In genomic region chr5:44049395-44049976, GRCm38 (mm10) we compare ENCODE assay signal across 21 mouse cellular contexts. TPM values are rescaled to one million over a fixed set of nuclear protein-coding genes. Genes with fewer than 3 reads are reported as not detected.
DNase-seq lines count a peak whose midpoint lies in the region; ATAC-seq and TF ChIP-seq lines count a peak whose summit lies in the region.
"Had no signal": no experiment of that assay in that cellular context is flagged by ENCODE, and none has a peak within 500 bp of the region (broad histone marks: within the 10 kb centered on the region; RNA-seq: fewer than 3 reads in every experiment).

No protein-coding gene starts in this region.

- no peak overlapping the region for H3K27ac ChIP-seq in liver, adult 2 months (replicated peaks; ENCODE audit: insufficient read depth, low read depth, low read length)
- H3K27ac ChIP-seq in intestine, embryonic 16.5 days (ENCODE audit: low read length), result peak overlapping the region; percentile 29; the same call in 1 of the 2 replicates
- peak overlapping the region; percentile 54; the same call in 1 of the 2 replicates for H3K27ac ChIP-seq in stomach, embryonic 15.5 days
- no peak overlapping the region for H3K27ac ChIP-seq in forebrain, embryonic 11.5 days (ENCODE audit: low read depth, low read length)
- H3K27ac ChIP-seq: embryonic facial prominence, embryonic 13.5 days; hindbrain, embryonic 13.5 days; neural tube, embryonic 12.5 days had no signal

- TF ChIP-seq POLR2A in liver, adult 2 months (IDR thresholded peaks at IDR 0.05; ENCODE audit: extremely low read depth, insufficient read depth, low read length), result no peak

- H3K9me3 ChIP-seq in intestine, embryonic 16.5 days (ENCODE audit: control insufficient read depth, low read length), result no peaks in the 10 kb centered on the region
- H3K9me3 ChIP-seq in stomach, embryonic 15.5 days, result no peaks in the 10 kb centered on the region
- H3K9me3 ChIP-seq in forebrain, embryonic 11.5 days (ENCODE audit: control insufficient read depth, low read length), result no peaks in the 10 kb centered on the region
- H3K9me3 ChIP-seq: embryonic facial prominence, embryonic 13.5 days; heart, embryonic 12.5 days; hindbrain, embryonic 13.5 days; neural tube, embryonic 12.5 days had no signal

- no peak for TF ChIP-seq CTCF in liver, adult 2 months (IDR thresholded peaks at IDR 0.05; ENCODE audit: low read depth, low read length)

- no peak overlapping the region for H3K4me3 ChIP-seq in liver, adult 2 months (ENCODE audit: insufficient read depth, low read depth, low read length)
- no peak overlapping the region for H3K4me3 ChIP-seq in intestine, embryonic 16.5 days (ENCODE audit: low read length)
- no peak overlapping the region for H3K4me3 ChIP-seq in stomach, embryonic 15.5 days (replicated peaks)
- no peak overlapping the region for H3K4me3 ChIP-seq in forebrain, embryonic 11.5 days (ENCODE audit: low read depth, low read length)
- H3K4me3 ChIP-seq: embryonic facial prominence, embryonic 13.5 days; heart, embryonic 12.5 days; hindbrain, embryonic 13.5 days; neural tube, embryonic 12.5 days had no signal

- ATAC-seq in common myeloid progenitor, adult 5-6 weeks (replicated peaks; ENCODE audit: low read depth, poor library complexity, severe bottlenecking), result peak; percentile 39; the same call in 1 of the 2 replicates
- peak; percentile 79 for ATAC-seq in intestine, embryonic 16.5 days
- ATAC-seq in stomach, embryonic 15.5 days (ENCODE audit: insufficient read depth, low FRiP score, low read depth), result no peak; the same call in 1 of the 2 replicates
- ATAC-seq in forebrain, embryonic 11.5 days (replicated peaks; ENCODE audit: low FRiP score), result no peak

- no peaks in the 10 kb centered on the region for H3K27me3 ChIP-seq in liver, adult 2 months (ENCODE audit: control insufficient read depth, insufficient read depth, low read length)
- H3K27me3 ChIP-seq in intestine, embryonic 16.5 days (replicated peaks; ENCODE audit: control insufficient read depth, insufficient read depth, low read length), result no peaks in the 10 kb centered on the region
- H3K27me3 ChIP-seq in stomach, embryonic 15.5 days (replicated peaks), result no peaks in the 10 kb centered on the region
- H3K27me3 ChIP-seq in forebrain, embryonic 11.5 days (ENCODE audit: control insufficient read depth, insufficient read depth, low read length), result no peaks in the 10 kb centered on the region
- H3K27me3 ChIP-seq: CH12.LX; embryonic facial prominence, embryonic 13.5 days; heart, embryonic 12.5 days; hindbrain, embryonic 13.5 days; neural tube, embryonic 12.5 days had no signal

- 50% methylated on average over 6 of the region's 6 CpGs for WGBS in liver, adult 2 months
- 40% methylated on average over 6 of the region's 6 CpGs for WGBS in intestine, embryonic 16.5 days
- WGBS in stomach, embryonic 15.5 days, result 30% methylated on average over 6 of the region's 6 CpGs
- WGBS in forebrain, embryonic 11.5 days, result 75% methylated on average over 6 of the region's 6 CpGs

- H3K9ac ChIP-seq in liver, adult 2 months (ENCODE audit: low read depth, low read length), result no peak overlapping the region
- no peak overlapping the region for H3K9ac ChIP-seq in intestine, embryonic 16.5 days (ENCODE audit: low read depth, low read length)
- H3K9ac ChIP-seq in stomach, embryonic 15.5 days, result no peak overlapping the region
- no peak overlapping the region for H3K9ac ChIP-seq in forebrain, embryonic 11.5 days (ENCODE audit: low read length)
- H3K9ac ChIP-seq: embryonic facial prominence, embryonic 13.5 days; heart, embryonic 12.5 days; hindbrain, embryonic 13.5 days; neural tube, embryonic 12.5 days had no signal

- peaks cover 8% of the 10 kb centered on the region for H3K4me1 ChIP-seq in liver, adult 2 months (ENCODE audit: control insufficient read depth, insufficient read depth, low read length)
- H3K4me1 ChIP-seq in intestine, embryonic 16.5 days (ENCODE audit: control insufficient read depth, insufficient read depth, low read length), result peaks cover 11% of the 10 kb centered on the region
- H3K4me1 ChIP-seq in stomach, embryonic 15.5 days, result no peaks in the 10 kb centered on the region
- no peaks in the 10 kb centered on the region for H3K4me1 ChIP-seq in forebrain, embryonic 11.5 days (replicated peaks; ENCODE audit: control insufficient read depth, insufficient read depth, low read length)
- H3K4me1 ChIP-seq: embryonic facial prominence, embryonic 13.5 days; hindbrain, embryonic 13.5 days; neural tube, embryonic 12.5 days had no signal

- H3K4me2 ChIP-seq in intestine, embryonic 16.5 days (ENCODE audit: low read depth, low read length), result no peak overlapping the region
- H3K4me2 ChIP-seq in stomach, embryonic 15.5 days, result 0 out of 2 replicates have a peak overlapping the region, but pooled peaks have one; percentile 5
- H3K4me2 ChIP-seq in forebrain, embryonic 11.5 days (ENCODE audit: low read depth, low read length, severe bottlenecking), result no peak overlapping the region
- H3K4me2 ChIP-seq: embryonic facial prominence, embryonic 13.5 days; heart, embryonic 12.5 days; hindbrain, embryonic 13.5 days; midbrain, embryonic 11.5 days; neural tube, embryonic 12.5 days had no signal

- H3K36me3 ChIP-seq in liver, adult 2 months (ENCODE audit: control insufficient read depth, insufficient read depth, low read length), result no peaks in the 10 kb centered on the region
- H3K36me3 ChIP-seq in intestine, embryonic 16.5 days (ENCODE audit: control insufficient read depth, insufficient read depth, low read length), result no peaks in the 10 kb centered on the region
- no peaks in the 10 kb centered on the region for H3K36me3 ChIP-seq in stomach, embryonic 15.5 days
- no peaks in the 10 kb centered on the region; the same call in 1 of the 2 replicates for H3K36me3 ChIP-seq in forebrain, embryonic 11.5 days (ENCODE audit: control insufficient read depth, insufficient read depth, low read length)
- H3K36me3 ChIP-seq: embryonic facial prominence, embryonic 13.5 days; heart, embryonic 12.5 days had no signal

- H3K79me2 ChIP-seq in liver, adult 2 months (ENCODE audit: control insufficient read depth, insufficient read depth, low read length), result no peaks in the 10 kb centered on the region

- peak; percentile 7 for DNase-seq in liver, adult 2 months (ENCODE audit: extremely low read depth, low read depth, low spot score)
- no peak for DNase-seq in liver
- no peak for DNase-seq in forebrain, embryonic 11.5 days (ENCODE audit: low spot score)
- DNase-seq in layer of hippocampus, adult 9-10 months (ENCODE audit: low spot score), result no peak
- DNase-seq: adrenal gland, postnatal 14 days; cerebellum, adult 9-11 months; heart, postnatal 14 days; kidney, adult 18-20 months; kidney, postnatal 25 days; right cerebral cortex, postnatal 4 days; thymus, postnatal 36 days had no signal

RNA-seq across cellular contexts. Expression of gene Prom1, which starts 52.3 kb away (rescaled TPM):
- total RNA-seq in liver, adult 2 months (2014; rRNA removed), result 13.5 and 18.3 TPM in 2 replicates
- polyA plus RNA-seq in liver, adult 2 months (2012; rRNA removed), result 1.8 and 3.5 TPM in 2 replicates
- 1.2 and 3.4 TPM in 2 replicates for total RNA-seq in common myeloid progenitor, adult 5-6 weeks (2017)
- 37.6 and 39.9 TPM in 2 replicates for polyA plus RNA-seq in intestine, embryonic 16.5 days (2015; fragmentation: Nextera tagmentation; extraction: Ambion mirVana)
- polyA plus RNA-seq in stomach, embryonic 15.5 days (2015; fragmentation: Nextera tagmentation; extraction: Ambion mirVana), result 52.4 and 61.3 TPM in 2 replicates
- 135 and 138 TPM in 2 replicates for polyA plus RNA-seq in forebrain, embryonic 11.5 days (2014; fragmentation: Nextera tagmentation; extraction: Ambion mirVana)
- total RNA-seq: MEL had no signal

Comparison
In these comparisons a context has a peak if more than half of its experiments do, and no peak if none do; other contexts are left out.
1. H3K27ac ChIP-seq: peak in intestine, embryonic 16.5 days (single experiment) and stomach, embryonic 15.5 days (single experiment); none in liver, adult 2 months (single experiment) and forebrain, embryonic 11.5 days (single experiment).
2. ATAC-seq: peak in common myeloid progenitor, adult 5-6 weeks (single experiment) and intestine, embryonic 16.5 days (single experiment); none in stomach, embryonic 15.5 days (single experiment) and forebrain, embryonic 11.5 days (single experiment).